Mouse (Mus musculus) lung, postnatal 14 days (tissue): ENCODE results near the gene Ubxn10.
A peak's percentile ranks its signal among the peaks of the same experiment; 100 is the strongest.

ENCODE experiments used
- DNase-seq: peaks from one replicate; pipeline ENCODE4 v3.0.0; 2021

Ubxn10 gene

GRCm38 (mm10) chr4:138737031-138737430 is at the start of gene Ubxn10:
TSS of gene Ubxn10 (minus strand) at chr4:138737167.
- DNase-seq: peak; percentile 47

GRCm38 (mm10) chr4:138786141-138786540 is 49.2 kb upstream of the Ubxn10 start:
- DNase-seq: no peak

GRCm38 (mm10) chr4:138785721-138786120 is 48.8 kb upstream of the Ubxn10 start:
- no peak for DNase-seq

GRCm38 (mm10) chr4:138782098-138782497 is 45.1 kb upstream of the Ubxn10 start:
- no peak for DNase-seq

GRCm38 (mm10) chr4:138780300-138780699 is 43.3 kb upstream of the Ubxn10 start:
- no peak for DNase-seq

GRCm38 (mm10) chr4:138777417-138778407 is 40.7 kb upstream of the Ubxn10 start:
- DNase-seq: no peak

GRCm38 (mm10) chr4:138775435-138775834 is 38.5 kb upstream of the Ubxn10 start, which contains the start of gene Pla2g2d:
TSS of gene Pla2g2d (plus strand) at chr4:138775735.
- DNase-seq: no peak

GRCm38 (mm10) chr4:138772386-138772785 is 35.4 kb upstream of the Ubxn10 start:
- no peak for DNase-seq

GRCm38 (mm10) chr4:138771970-138772369 is 35.0 kb upstream of the Ubxn10 start:
- no peak for DNase-seq

GRCm38 (mm10) chr4:138762266-138762665 is 25.3 kb upstream of the Ubxn10 start:
- DNase-seq: no peak

GRCm38 (mm10) chr4:138757416-138757815 is 20.4 kb upstream of the Ubxn10 start, which contains the start of gene Pla2g2f:
TSS of gene Pla2g2f (minus strand) at chr4:138757626.
- DNase-seq: no peak

- DNase-seq: no peak
Observed at GRCm38 (mm10) chr4:138755983-138756382, 19.0 kb upstream of the Ubxn10 start.

- no peak for DNase-seq
Observed at GRCm38 (mm10) chr4:138755439-138755838, 18.5 kb upstream of the Ubxn10 start.

GRCm38 (mm10) chr4:138754432-138754831 is 17.5 kb upstream of the Ubxn10 start:
- no peak for DNase-seq

- no peak for DNase-seq
Observed at GRCm38 (mm10) chr4:138753608-138754007, 16.6 kb upstream of the Ubxn10 start.

GRCm38 (mm10) chr4:138752603-138753002 is 15.6 kb upstream of the Ubxn10 start:
- DNase-seq: no peak

GRCm38 (mm10) chr4:138748369-138749072 is 11.6 kb upstream of the Ubxn10 start:
- DNase-seq: peak; percentile 51

GRCm38 (mm10) chr4:138747851-138748250 is 10.9 kb upstream of the Ubxn10 start:
- DNase-seq: no peak

GRCm38 (mm10) chr4:138746866-138747265 is 9.9 kb upstream of the Ubxn10 start:
- DNase-seq: no peak

GRCm38 (mm10) chr4:138745884-138746283 is 8.9 kb upstream of the Ubxn10 start:
- peak; percentile 34 for DNase-seq

- DNase-seq: no peak
Observed at GRCm38 (mm10) chr4:138739136-138739851, 2.3 kb upstream of the Ubxn10 start.

GRCm38 (mm10) chr4:138734863-138735262 is 2.1 kb downstream of the Ubxn10 start:
- DNase-seq: no peak

GRCm38 (mm10) chr4:138734105-138734504 is 2.9 kb downstream of the Ubxn10 start:
- no peak for DNase-seq
